Mouse (Mus musculus): ENCODE measurements around the gene Zfp786.

DNA sequence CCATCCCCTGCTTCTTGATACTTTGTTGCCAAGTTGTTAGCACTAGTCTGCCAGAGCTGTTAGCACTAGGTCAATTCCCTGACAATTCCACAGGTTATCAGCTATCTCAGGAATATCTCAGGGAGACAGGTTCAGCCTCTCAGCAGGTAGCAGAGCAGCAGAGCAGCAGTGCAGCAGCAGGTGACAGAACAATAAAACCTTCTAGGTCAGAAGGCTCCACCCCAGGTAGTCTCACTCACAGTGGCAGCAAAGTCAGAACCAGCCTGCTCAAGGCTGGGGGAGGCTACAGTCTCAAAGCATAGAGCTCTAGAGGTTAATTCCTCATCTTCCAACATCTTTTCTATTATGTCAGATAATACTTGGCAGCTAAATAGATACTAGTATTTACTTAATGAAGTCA lies 15.1 kb upstream of the Zfp786 start:
- TF ChIP-seq CTCF (IDR thresholded peaks at IDR 0.05; ENCODE audit: control insufficient read depth, insufficient read depth, insufficient read length) (no peak), CEBPB (IDR thresholded peaks at IDR 0.05; ENCODE audit: low read depth) (no peak), MAX (IDR thresholded peaks at IDR 0.05) (no peak), MYOG (IDR thresholded peaks at IDR 0.05; ENCODE audit: control insufficient read depth, extremely low read depth, insufficient read length) (no peak)
